Comparison of ENCODE assay signal across 16 mouse cellular contexts in the genomic region with DNA sequence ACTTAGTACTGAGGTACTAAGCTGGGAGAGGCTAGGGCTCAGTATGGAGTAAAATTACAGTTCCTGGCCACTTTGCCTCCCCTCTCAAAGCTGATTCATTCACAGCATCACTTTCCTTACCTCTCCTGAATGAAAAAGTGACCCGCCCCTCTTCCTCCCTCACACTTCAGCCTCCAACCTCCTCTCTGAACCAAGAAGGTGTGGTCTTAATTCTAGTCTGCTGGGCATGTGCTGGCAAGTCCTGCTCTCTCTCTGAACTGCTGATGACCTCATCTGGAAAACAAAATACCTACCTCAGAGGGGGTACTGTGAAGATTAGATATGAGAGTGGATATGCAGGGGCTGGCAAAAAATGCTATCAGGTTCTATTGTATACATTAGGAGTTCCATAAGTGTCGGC. TPM values are rescaled to one million over a fixed set of nuclear protein-coding genes. Genes with fewer than 3 reads are reported as not detected.
A peak's percentile ranks its signal among the peaks of the same experiment; 100 is the strongest.
DNase-seq lines count a peak whose midpoint lies in the region; ATAC-seq and TF ChIP-seq lines count a peak whose summit lies in the region.
"Had no signal": no experiment of that assay in that cellular context is flagged by ENCODE, and none has a peak within 500 bp of the region (broad histone marks: within the 10 kb centered on the region; RNA-seq: fewer than 3 reads in every experiment).

No protein-coding gene starts in this region.

- no peak for TF ChIP-seq EP300 in liver, postnatal 0 days (IDR thresholded peaks at IDR 0.05; ENCODE audit: low read depth)

- peaks cover 56% of the 10 kb centered on the region for H3K4me1 ChIP-seq in liver, embryonic 15.5 days (replicated peaks)
- peaks cover 15% of the 10 kb centered on the region for H3K4me1 ChIP-seq in liver, postnatal 0 days (ENCODE audit: insufficient read depth)
- H3K4me1 ChIP-seq in stomach, embryonic 16.5 days (ENCODE audit: control insufficient read depth, insufficient read depth, low read length) = peaks cover 24% of the 10 kb centered on the region

- peak; percentile 88 for DNase-seq in heart, adult 11 months
- no peak for DNase-seq in heart, adult 18-20 months
- no peak for DNase-seq in liver, postnatal 0 days
- peak; percentile 45 for DNase-seq in adipocyte (ENCODE audit: low spot score)
- DNase-seq in adrenal gland, postnatal 25 days = no peak
- no peak for DNase-seq in cerebellum, postnatal 36 days
- DNase-seq: kidney, postnatal 4 days; right cerebral cortex, adult 18-20 months had no signal

- 0 out of 2 replicates have a peak overlapping the region, but pooled peaks have one; percentile 38 for H3K27ac ChIP-seq in liver, embryonic 15.5 days (replicated peaks)
- no peak overlapping the region for H3K27ac ChIP-seq in liver, postnatal 0 days (ENCODE audit: low read depth)
- H3K27ac ChIP-seq in stomach, embryonic 16.5 days (ENCODE audit: low read length) = peak overlapping the region; percentile 78
- H3K27ac ChIP-seq: hindbrain, embryonic 15.5 days; midbrain, embryonic 12.5 days had no signal

- no peak overlapping the region for H3K4me3 ChIP-seq in liver, embryonic 15.5 days (replicated peaks)
- H3K4me3 ChIP-seq in liver, postnatal 0 days (ENCODE audit: low read depth, low read length) = no peak overlapping the region
- no peak overlapping the region for H3K4me3 ChIP-seq in stomach, embryonic 16.5 days (replicated peaks; ENCODE audit: low read length)
- H3K4me3 ChIP-seq: erythroblast, embryonic 14.5 days; hindbrain, embryonic 15.5 days; midbrain, embryonic 12.5 days had no signal

- no peaks in the 10 kb centered on the region for H3K27me3 ChIP-seq in liver, embryonic 15.5 days
- H3K27me3 ChIP-seq in liver, postnatal 0 days (ENCODE audit: insufficient read depth, low read length) = no peaks in the 10 kb centered on the region
- H3K27me3 ChIP-seq in stomach, embryonic 16.5 days (ENCODE audit: control insufficient read depth, insufficient read depth, low read length) = no peaks in the 10 kb centered on the region
- H3K27me3 ChIP-seq: hindbrain, embryonic 15.5 days; midbrain, embryonic 12.5 days had no signal

- no peak overlapping the region for H3K9ac ChIP-seq in liver, embryonic 15.5 days
- H3K9ac ChIP-seq in liver, postnatal 0 days (replicated peaks) = no peak overlapping the region
- H3K9ac ChIP-seq in stomach, embryonic 16.5 days (ENCODE audit: low read length) = peak overlapping the region; percentile 52; the same call in 1 of the 2 replicates
- H3K9ac ChIP-seq: hindbrain, embryonic 15.5 days; midbrain, embryonic 12.5 days had no signal

- no peak overlapping the region for H3K4me2 ChIP-seq in liver, embryonic 15.5 days
- no peak overlapping the region for H3K4me2 ChIP-seq in liver, postnatal 0 days (ENCODE audit: low read depth, low read length)
- H3K4me2 ChIP-seq in stomach, embryonic 16.5 days (ENCODE audit: low read depth, low read length) = no peak overlapping the region
- H3K4me2 ChIP-seq: hindbrain, embryonic 15.5 days; midbrain, embryonic 12.5 days had no signal

- ATAC-seq in liver, embryonic 15.5 days (ENCODE audit: insufficient read depth) = no peak
- ATAC-seq in liver, postnatal 0 days = no peak
- peak; percentile 49; the same call in 1 of the 2 replicates for ATAC-seq in stomach, embryonic 16.5 days (ENCODE audit: insufficient read depth, low FRiP score)

- H3K36me3 ChIP-seq in liver, embryonic 15.5 days (replicated peaks) = no peaks in the 10 kb centered on the region
- H3K36me3 ChIP-seq in liver, postnatal 0 days (replicated peaks; ENCODE audit: insufficient read depth, low read length) = no peaks in the 10 kb centered on the region
- H3K36me3 ChIP-seq in stomach, embryonic 16.5 days (ENCODE audit: control insufficient read depth, insufficient read depth, low read length) = no peaks in the 10 kb centered on the region
- H3K36me3 ChIP-seq: hindbrain, embryonic 15.5 days; midbrain, embryonic 12.5 days had no signal

- H3K9me3 ChIP-seq in liver, embryonic 15.5 days (replicated peaks) = no peaks in the 10 kb centered on the region
- H3K9me3 ChIP-seq in liver, postnatal 0 days (ENCODE audit: low read length) = no peaks in the 10 kb centered on the region
- H3K9me3 ChIP-seq in stomach, embryonic 16.5 days (replicated peaks; ENCODE audit: control insufficient read depth, low read length) = no peaks in the 10 kb centered on the region
- H3K9me3 ChIP-seq: hindbrain, embryonic 15.5 days; midbrain, embryonic 12.5 days had no signal

- 58% methylated on average over 2 of the region's 2 CpGs for WGBS in liver, embryonic 15.5 days (ENCODE audit: insufficient replicate concordance)
- 71% methylated on average over 2 of the region's 2 CpGs for WGBS in liver, postnatal 0 days (ENCODE audit: insufficient replicate concordance)
- 41% methylated on average over 2 of the region's 2 CpGs for WGBS in stomach, embryonic 16.5 days

- no peak for TF ChIP-seq CTCF in liver, postnatal 0 days (IDR thresholded peaks at IDR 0.05; ENCODE audit: low read depth)

RNA-seq across cellular contexts. Expression of a gene that starts 4.0 kb away (rescaled TPM):
- not detected for total RNA-seq in heart, adult 18-20 months (2021)
- polyA plus RNA-seq in liver, embryonic 15.5 days (2015; fragmentation: Nextera tagmentation; extraction: Ambion mirVana) = not detected in 2 replicates
- not detected in 2 replicates for polyA plus RNA-seq in liver, postnatal 0 days (2015; fragmentation: Nextera tagmentation; extraction: Ambion mirVana)
- polyA plus RNA-seq in stomach, embryonic 16.5 days (2015; fragmentation: Nextera tagmentation; extraction: Ambion mirVana) = not detected in 2 replicates
- not detected in 2 replicates for total RNA-seq in adrenal gland, postnatal 25 days (2021)
- total RNA-seq: gastrocnemius, adult 18-20 months; left cerebral cortex, adult 8-10 months had no signal
- polyA plus RNA-seq: erythroblast, embryonic 14.5 days; hindbrain, embryonic 15.5 days; midbrain, embryonic 12.5 days; neural tube, embryonic 14.5 days had no signal

RNA-seq across cellular contexts. Expression of a gene that starts 18.8 kb away (rescaled TPM):
- total RNA-seq in heart, adult 18-20 months (2021) = not detected
- 0.18 and 1.0 TPM in 2 replicates for polyA plus RNA-seq in liver, embryonic 15.5 days (2015; fragmentation: Nextera tagmentation; extraction: Ambion mirVana)
- 0.42 and 6.5 TPM in 2 replicates for polyA plus RNA-seq in liver, postnatal 0 days (2015; fragmentation: Nextera tagmentation; extraction: Ambion mirVana)
- polyA plus RNA-seq in stomach, embryonic 16.5 days (2015; fragmentation: Nextera tagmentation; extraction: Ambion mirVana) = 406 and 529 TPM in 2 replicates
- total RNA-seq in adrenal gland, postnatal 25 days (2021) = not detected in 2 replicates
- total RNA-seq: left cerebral cortex, adult 8-10 months had no signal
- polyA plus RNA-seq: erythroblast, embryonic 14.5 days; hindbrain, embryonic 15.5 days; midbrain, embryonic 12.5 days; neural tube, embryonic 14.5 days had no signal

RNA-seq across cellular contexts. Expression of a gene that starts 19.4 kb away (rescaled TPM):
- total RNA-seq in heart, adult 18-20 months (2021) = 100 to 1,000 TPM; 153 to 170 TPM
- 3.9 and 5.1 TPM in 2 replicates for polyA plus RNA-seq in liver, embryonic 15.5 days (2015; fragmentation: Nextera tagmentation; extraction: Ambion mirVana)
- polyA plus RNA-seq in liver, postnatal 0 days (2015; fragmentation: Nextera tagmentation; extraction: Ambion mirVana) = 5.1 TPM in 2 replicates
- polyA plus RNA-seq in stomach, embryonic 16.5 days (2015; fragmentation: Nextera tagmentation; extraction: Ambion mirVana) = 29.5 and 31.7 TPM in 2 replicates
- total RNA-seq in adrenal gland, postnatal 25 days (2021) = 177 and 197 TPM in 2 replicates

RNA-seq across cellular contexts. Expression of a gene that starts 39.5 kb away (rescaled TPM):
- total RNA-seq in heart, adult 18-20 months (2021) = not detected
- polyA plus RNA-seq in liver, embryonic 15.5 days (2015; fragmentation: Nextera tagmentation; extraction: Ambion mirVana) = not detected in 2 replicates
- not detected in 2 replicates for polyA plus RNA-seq in liver, postnatal 0 days (2015; fragmentation: Nextera tagmentation; extraction: Ambion mirVana)
- polyA plus RNA-seq in stomach, embryonic 16.5 days (2015; fragmentation: Nextera tagmentation; extraction: Ambion mirVana) = 0.54 and 0.83 TPM in 2 replicates
- total RNA-seq in adrenal gland, postnatal 25 days (2021) = not detected in 2 replicates
- total RNA-seq: gastrocnemius, adult 18-20 months; left cerebral cortex, adult 8-10 months had no signal
- polyA plus RNA-seq: erythroblast, embryonic 14.5 days; hindbrain, embryonic 15.5 days; midbrain, embryonic 12.5 days; neural tube, embryonic 14.5 days had no signal

Comparison
In these comparisons a context has a peak if more than half of its experiments do, and no peak if none do; other contexts are left out.
1. DNase-seq: peak in heart, adult 11 months (single experiment) and adipocyte (single experiment); none in heart, adult 18-20 months (0 of 2), liver, postnatal 0 days (single experiment), adrenal gland, postnatal 25 days (single experiment) and cerebellum, postnatal 36 days (0 of 2).
2. RNA of a gene that starts 18.8 kb away (polyA plus RNA-seq): 406 to 529 TPM in stomach, embryonic 16.5 days; 0.42 to 6.5 TPM in liver, postnatal 0 days and 0.18 to 1.0 TPM in liver, embryonic 15.5 days; every median in the first group is over 10 times any median in the second.